Mouse (Mus musculus) ES-Bruce4 (cell line): Measurements from ENCODE around the gene Slfn9. TPM values are rescaled to one million over a fixed set of nuclear protein-coding genes. Genes with fewer than 3 reads are reported as not detected.
"Not testable (repeated sequence)": the region's sequence is repeated elsewhere in the genome, so short reads cannot be mapped to it uniquely, and the experiment has no call there.

ENCODE experiments used
- H3K27ac ChIP-seq: 2 replicates; pipeline ENCODE4 v1.5.1; 2012; ENCODE audit warnings: low read length, inconsistent platforms; ENCODE audit not compliant: insufficient read depth
- H3K27me3 ChIP-seq: 2 replicates; pipeline ENCODE4 v1.6.1; 2012; ENCODE audit warnings: mild to moderate bottlenecking, low read length, inconsistent platforms; ENCODE audit not compliant: control insufficient read depth, poor library complexity, insufficient read depth, severe bottlenecking
- H3K36me3 ChIP-seq: 2 replicates; pipeline ENCODE4 v1.6.1; 2012; ENCODE audit warnings: inconsistent platforms, mild to moderate bottlenecking, low read length, moderate library complexity; ENCODE audit not compliant: control insufficient read depth, poor library complexity, insufficient read depth, severe bottlenecking
- H3K4me1 ChIP-seq: one replicate; pipeline ENCODE4 v1.8.1; 2011; ENCODE audit warnings: low read length; ENCODE audit not compliant: control insufficient read depth, insufficient read depth
- H3K4me3 ChIP-seq: 2 replicates; pipeline ENCODE4 v1.5.1; 2011; ENCODE audit warnings: low read depth, mild to moderate bottlenecking, low read length
- H3K9ac ChIP-seq: 2 replicates; pipeline ENCODE4 v1.6.1; 2012; ENCODE audit warnings: low read depth, mild to moderate bottlenecking, inconsistent platforms; ENCODE audit not compliant: poor library complexity, severe bottlenecking
- H3K9me3 ChIP-seq: replicated peaks from 2 replicates; pipeline ENCODE4 v1.6.1; 2012; ENCODE audit warnings: mild to moderate bottlenecking, low read length, inconsistent platforms; ENCODE audit not compliant: control insufficient read depth, poor library complexity, insufficient read depth, severe bottlenecking
- CTCF ChIP-seq: IDR thresholded peaks from one replicate; pipeline ENCODE4 v1.8.1; 2011; ENCODE audit warnings: low read depth, low read length
- EP300 ChIP-seq: IDR thresholded peaks from 2 replicates; pipeline ENCODE4 v1.6.1; 2011; ENCODE audit warnings: low read depth, low read length; ENCODE audit not compliant: insufficient read depth
- POLR2A ChIP-seq: IDR thresholded peaks from one replicate; pipeline ENCODE4 v1.8.1; 2011; ENCODE audit warnings: low read length; ENCODE audit not compliant: insufficient read depth
- polyA plus RNA-seq: library from polyadenylated mRNA; stranded (reverse); fragments of >200 nt; gene quantifications from 2 replicates; pipeline ENCODE4 v1.2.4, GENCODE M21; 2011; ENCODE audit warnings: low read depth; ENCODE audit not compliant: missing spikeins, insufficient read depth, insufficient read length

The Slfn9 gene
- polyA plus RNA-seq, 1 experiment = 5.4 TPM

GRCm38 (mm10) chr11:82987621-82988020 lies 4.0 kb downstream of the Slfn9 start:
- Histone ChIP-seq H3K9me3 (no peaks in the 10 kb centered on the region), H3K36me3 (no peaks in the 10 kb centered on the region; the same call in 1 of the 2 replicates), H3K4me3 (no peak overlapping the region), H3K4me1 (peaks cover 5% of the 10 kb centered on the region), H3K9ac (no peak overlapping the region), H3K27me3 (peaks cover 1% of the 10 kb centered on the region; the same call in 1 of the 2 replicates), H3K27ac (no peak overlapping the region)
- TF ChIP-seq EP300 (no peak), CTCF (no peak), POLR2A (no peak)

- no peaks in the 10 kb centered on the region; the same call in 1 of the 2 replicates for H3K36me3 ChIP-seq
Measured at GRCm38 (mm10) chr11:82983193-82983592, 8.4 kb downstream of the Slfn9 start.

GRCm38 (mm10) chr11:82982409-82982808 lies 9.2 kb downstream of the Slfn9 start:
- not testable (repeated sequence) for H3K4me3 ChIP-seq, H3K27ac ChIP-seq, H3K27me3 ChIP-seq, H3K36me3 ChIP-seq, H3K9me3 ChIP-seq, H3K9ac ChIP-seq, H3K4me1 ChIP-seq

More at GRCm38 (mm10) chr11:82983193-82983592, 8.4 kb downstream of the Slfn9 start:
- TF ChIP-seq CTCF = no peak
- no peak for TF ChIP-seq POLR2A
- no peak for TF ChIP-seq EP300
- H3K4me3 ChIP-seq = no peak overlapping the region
- H3K9ac ChIP-seq = no peak overlapping the region
- peaks cover 1% of the 10 kb centered on the region; the same call in 1 of the 2 replicates for H3K27me3 ChIP-seq
- H3K9me3 ChIP-seq = no peaks in the 10 kb centered on the region
- no peaks in the 10 kb centered on the region for H3K4me1 ChIP-seq
- H3K27ac ChIP-seq = no peak overlapping the region

- no peaks in the 10 kb centered on the region for H3K4me1 ChIP-seq
- H3K4me3 ChIP-seq = no peak overlapping the region
- TF ChIP-seq POLR2A (no peak), EP300 (no peak), CTCF (no peak)
- H3K36me3 ChIP-seq = no peaks in the 10 kb centered on the region
- no peaks in the 10 kb centered on the region for H3K9me3 ChIP-seq
- H3K9ac ChIP-seq = no peak overlapping the region
- no peak overlapping the region for H3K27ac ChIP-seq
- H3K27me3 ChIP-seq = no peaks in the 10 kb centered on the region
Measured at GRCm38 (mm10) chr11:82973916-82974315, 17.7 kb downstream of the Slfn9 start.

GRCm38 (mm10) chr11:82971590-82971974 lies 20.0 kb downstream of the Slfn9 start:
- no peak overlapping the region for H3K9ac ChIP-seq
- H3K27ac ChIP-seq = no peak overlapping the region
- H3K4me3 ChIP-seq = no peak overlapping the region
- H3K27me3 ChIP-seq = no peaks in the 10 kb centered on the region
- no peak for TF ChIP-seq CTCF
- no peak for TF ChIP-seq EP300
- TF ChIP-seq POLR2A = no peak
- H3K4me1 ChIP-seq = no peaks in the 10 kb centered on the region
- no peaks in the 10 kb centered on the region for H3K36me3 ChIP-seq
- H3K9me3 ChIP-seq = no peaks in the 10 kb centered on the region

GRCm38 (mm10) chr11:82970712-82971589 lies 20.7 kb downstream of the Slfn9 start:
- Histone ChIP-seq H3K36me3 (no peaks in the 10 kb centered on the region), H3K27ac (no peak overlapping the region), H3K9ac (0 out of 2 replicates have a peak overlapping the region, but pooled peaks have one; percentile 24), H3K9me3 (no peaks in the 10 kb centered on the region), H3K4me3 (no peak overlapping the region), H3K27me3 (no peaks in the 10 kb centered on the region), H3K4me1 (no peaks in the 10 kb centered on the region)
- TF ChIP-seq EP300 (no peak), CTCF (peak; percentile 46), POLR2A (no peak)
